Mouse (Mus musculus): ENCODE measurements around the gene Ggta1.
"Not testable (repeated sequence)": the region's sequence is repeated elsewhere in the genome, so short reads cannot be mapped to it uniquely, and the experiment has no call there.

Gene Ggta1

GRCm38 (mm10) chr2:35460378-35460880 lies 2.6 kb downstream of the Ggta1 start:
- no peak for ATAC-seq (ENCODE audit: low TSS enrichment)

GRCm38 (mm10) chr2:35459316-35459715 lies 3.7 kb downstream of the Ggta1 start:
- ATAC-seq (ENCODE audit: low TSS enrichment): no peak

DNA sequence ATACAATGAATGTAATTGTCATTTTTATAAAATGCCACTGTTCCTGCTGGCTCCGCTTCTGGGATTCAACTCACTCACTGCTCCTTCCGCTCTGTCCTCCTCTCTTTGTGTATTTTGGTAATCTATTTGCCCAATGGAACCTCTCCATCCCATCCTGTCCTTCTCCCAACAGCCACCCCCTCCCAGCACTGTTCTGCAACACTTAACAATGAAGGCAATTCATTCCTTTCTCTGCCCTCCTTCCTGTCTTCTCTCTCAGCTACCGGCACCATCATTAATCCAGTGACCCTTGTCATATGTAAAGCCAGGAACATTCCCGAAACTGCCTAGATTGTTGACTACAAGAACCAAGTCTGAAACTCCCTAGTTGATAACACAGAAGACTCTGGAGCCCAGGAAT lies 4.6 kb downstream of the Ggta1 start:
- ATAC-seq (ENCODE audit: low TSS enrichment): no peak

- ATAC-seq (ENCODE audit: low TSS enrichment): no peak
Measured at GRCm38 (mm10) chr2:35453736-35454135, 9.3 kb downstream of the Ggta1 start.

DNA sequence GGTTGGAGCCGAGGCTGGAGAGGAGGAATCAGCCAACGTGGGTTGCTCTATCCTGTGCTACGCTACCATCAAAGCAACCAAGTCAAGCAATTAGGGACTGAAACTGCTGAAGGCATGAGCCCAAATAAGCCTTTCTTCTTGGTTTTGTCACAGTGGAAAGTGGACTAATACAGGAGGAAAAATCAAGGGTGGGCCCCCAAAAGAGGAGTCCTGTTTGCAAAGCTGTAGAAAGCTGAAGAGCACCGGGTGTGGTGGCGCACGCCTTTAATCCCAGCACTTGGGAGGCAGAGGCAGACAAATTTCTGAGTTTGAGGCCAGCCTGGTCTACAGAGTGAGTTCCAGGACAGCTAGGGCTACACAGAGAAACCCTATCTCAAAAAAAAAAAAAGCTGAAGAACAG lies 10.3 kb downstream of the Ggta1 start:
- not testable (repeated sequence) for ATAC-seq (ENCODE audit: low TSS enrichment)

- ATAC-seq (ENCODE audit: low TSS enrichment): no peak
Measured at GRCm38 (mm10) chr2:35451484-35452050, 11.5 kb downstream of the Ggta1 start.

GRCm38 (mm10) chr2:35450856-35451255 lies 12.2 kb downstream of the Ggta1 start:
- ATAC-seq (ENCODE audit: low TSS enrichment): no peak

GRCm38 (mm10) chr2:35449687-35450622 lies 13.1 kb downstream of the Ggta1 start:
- ATAC-seq (ENCODE audit: low TSS enrichment): no peak

- ATAC-seq (ENCODE audit: low TSS enrichment): no peak
Measured at GRCm38 (mm10) chr2:35448914-35449670, 13.9 kb downstream of the Ggta1 start.

DNA sequence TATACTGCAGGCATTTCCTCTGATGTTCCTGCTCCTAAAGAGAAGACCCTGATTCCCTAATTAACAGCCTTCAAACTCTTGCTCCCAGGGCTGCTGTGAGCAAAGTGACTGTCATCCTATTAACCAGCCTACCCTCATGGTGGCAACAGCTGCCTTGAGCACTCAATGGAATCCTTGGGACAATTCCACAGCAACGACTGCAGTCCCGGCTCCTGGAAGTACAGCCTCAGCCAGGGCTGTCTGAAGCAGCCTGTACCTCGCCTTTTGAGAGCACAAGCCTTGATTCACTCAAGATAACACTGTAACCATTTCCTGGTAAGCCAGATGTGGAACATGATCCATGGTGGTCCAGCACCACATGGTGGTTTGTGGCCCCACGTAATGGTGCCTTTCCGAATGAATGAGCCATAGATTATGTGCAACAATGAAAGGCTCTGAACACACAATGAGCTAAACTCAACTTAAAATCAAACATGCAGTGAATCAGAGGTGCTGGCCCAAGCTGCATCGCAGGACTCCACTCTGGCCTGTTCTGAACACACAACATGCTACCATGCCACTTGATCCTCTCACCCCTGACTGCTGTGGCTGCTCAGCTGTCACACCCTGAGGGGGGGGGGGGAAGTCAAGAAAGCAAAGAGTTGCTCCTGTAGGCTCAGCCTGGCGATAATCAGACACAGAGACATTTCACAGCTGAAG lies 14.7 kb downstream of the Ggta1 start:
- no peak for ATAC-seq (ENCODE audit: low TSS enrichment)

GRCm38 (mm10) chr2:35447453-35447852 lies 15.6 kb downstream of the Ggta1 start:
- no peak for ATAC-seq (ENCODE audit: low TSS enrichment)

DNA sequence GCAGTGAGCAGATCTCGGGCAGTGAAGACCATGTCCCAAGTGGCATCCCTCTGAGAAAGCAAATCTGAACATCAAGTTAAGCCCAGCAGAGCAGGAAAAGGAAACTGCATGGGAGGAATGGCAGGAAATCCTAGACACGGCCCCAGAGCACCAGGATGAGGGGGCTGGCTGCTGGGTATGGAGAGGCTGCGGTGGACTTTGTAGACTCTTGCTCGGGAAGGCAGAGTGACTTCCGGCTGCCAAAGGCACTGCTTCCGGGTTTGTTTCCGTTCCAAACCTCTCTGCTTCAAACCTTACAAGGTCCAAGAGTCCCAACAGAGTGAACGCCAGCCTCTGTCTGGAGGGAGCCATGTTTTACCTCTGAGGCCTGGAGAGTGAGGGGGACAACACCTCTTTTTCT lies 16.2 kb downstream of the Ggta1 start:
- ATAC-seq (ENCODE audit: low TSS enrichment): no peak

DNA sequence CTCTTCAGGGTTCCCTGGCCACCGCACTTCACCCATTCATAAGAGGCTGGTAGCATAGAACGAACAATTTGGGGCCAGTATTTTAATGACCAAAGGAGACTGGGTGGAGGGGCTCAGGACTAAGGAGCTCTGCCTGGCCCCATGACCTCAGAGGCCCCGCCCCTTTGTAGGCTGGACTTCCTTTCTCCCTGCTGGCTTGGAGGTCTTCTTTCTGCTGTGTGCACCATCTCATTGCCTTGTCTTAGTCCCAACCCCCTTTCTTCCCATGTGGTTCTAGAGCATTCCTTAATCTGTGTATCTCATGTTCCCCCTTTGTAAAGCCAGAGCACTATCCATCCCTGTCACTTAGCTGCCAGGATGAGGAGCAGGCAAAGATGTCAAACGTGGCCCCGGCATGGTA lies 16.7 kb downstream of the Ggta1 start:
- ATAC-seq (ENCODE audit: low TSS enrichment): no peak

GRCm38 (mm10) chr2:35445610-35446009 lies 17.4 kb downstream of the Ggta1 start:
- ATAC-seq (ENCODE audit: low TSS enrichment): no peak

GRCm38 (mm10) chr2:35444764-35445262 lies 18.2 kb downstream of the Ggta1 start:
- no peak for ATAC-seq (ENCODE audit: low TSS enrichment)

DNA sequence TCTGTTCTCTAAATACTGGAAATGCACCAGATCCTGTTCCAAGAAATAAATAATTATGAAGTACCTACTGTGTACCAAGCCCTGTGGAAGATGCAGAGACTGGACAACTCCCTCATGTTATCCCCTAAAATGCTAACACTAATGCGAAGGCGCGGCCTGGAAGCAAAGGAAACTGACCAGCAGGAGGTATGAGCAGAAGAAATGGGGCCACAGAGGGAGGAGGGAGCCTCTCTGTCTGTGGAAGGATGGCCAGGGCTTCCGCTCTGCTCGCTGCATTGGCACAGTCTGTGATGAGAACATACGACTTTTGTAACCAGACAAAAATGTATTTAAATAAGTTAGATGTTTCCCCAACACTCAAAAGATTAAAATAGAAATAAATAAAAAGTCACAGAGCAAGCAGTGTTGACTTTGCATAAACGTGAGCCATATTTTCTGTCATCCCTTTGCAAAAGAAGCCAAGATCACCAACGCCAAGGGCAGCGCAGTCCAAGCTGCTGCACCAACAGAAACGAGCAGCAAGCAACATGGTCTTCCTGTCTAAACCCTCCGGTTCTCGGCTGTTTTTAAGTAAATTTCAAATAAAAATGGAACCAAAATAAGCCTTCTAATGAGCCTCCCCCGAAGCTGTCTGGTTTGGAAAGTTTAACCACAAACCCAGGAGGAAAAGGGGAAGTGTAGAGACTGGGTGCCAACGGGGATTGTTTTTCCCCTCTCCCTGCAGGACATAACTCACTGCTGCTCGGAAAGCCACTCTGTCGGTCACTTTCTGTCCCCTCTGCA lies 18.9 kb downstream of the Ggta1 start:
- ATAC-seq (ENCODE audit: low TSS enrichment): no peak

DNA sequence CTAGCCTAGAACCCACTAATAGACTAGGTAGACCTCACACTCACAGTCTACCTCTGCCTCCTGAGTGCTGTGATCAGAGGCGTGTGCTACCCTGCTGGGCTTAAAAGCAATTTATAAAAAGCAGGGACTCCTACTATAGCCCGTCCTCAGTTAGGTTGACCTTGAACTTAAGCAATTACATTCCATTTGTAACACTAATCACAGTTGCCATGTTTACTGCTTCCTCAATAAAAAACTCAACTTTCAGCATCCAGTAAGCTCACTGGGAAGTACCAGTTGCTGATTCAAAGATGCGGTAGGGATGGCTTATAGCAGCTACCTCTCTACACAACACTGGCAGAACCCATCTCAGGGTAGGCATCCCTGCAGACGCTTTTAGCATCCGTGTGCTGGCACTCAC lies 19.7 kb downstream of the Ggta1 start:
- ATAC-seq (ENCODE audit: low TSS enrichment): no peak

DNA sequence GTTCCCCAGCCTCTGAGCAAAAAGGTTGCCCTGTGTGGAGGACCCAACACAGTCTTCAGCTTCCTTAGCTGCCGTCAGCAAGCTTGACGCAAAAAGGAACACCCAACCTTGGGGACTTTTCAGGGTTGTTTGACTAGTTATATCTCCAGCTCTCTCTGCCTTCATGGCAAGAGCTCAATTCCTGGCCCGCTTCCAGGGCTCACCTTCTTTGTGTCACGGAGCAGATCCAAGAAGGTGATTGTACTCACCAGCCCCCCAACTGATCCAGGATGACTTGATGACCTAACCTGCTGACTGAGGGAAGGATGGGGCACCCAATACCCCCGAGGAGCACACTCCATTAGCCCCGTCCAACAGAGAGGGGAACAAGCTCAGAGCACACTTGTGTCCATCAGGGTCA lies 21.0 kb downstream of the Ggta1 start:
- ATAC-seq (ENCODE audit: low TSS enrichment): no peak

DNA sequence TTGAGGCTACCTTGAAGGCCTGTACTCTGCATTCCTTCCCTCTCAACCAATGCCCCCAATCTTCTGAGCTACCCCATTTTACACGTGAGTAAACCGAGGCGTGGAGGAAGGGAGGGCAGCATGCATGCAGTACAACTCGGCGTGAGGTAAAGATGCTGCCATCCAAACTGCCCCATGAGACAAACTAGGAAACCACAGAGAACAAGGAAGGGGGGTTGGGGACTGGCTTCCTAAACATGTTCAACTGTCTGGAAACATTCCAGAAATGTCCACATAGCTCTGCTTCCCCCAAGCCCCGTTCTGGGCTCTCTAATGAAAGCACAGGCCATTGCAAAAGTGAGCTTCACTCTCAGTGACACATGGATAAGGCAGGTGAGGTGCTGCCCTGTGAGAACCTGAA lies 21.6 kb downstream of the Ggta1 start:
- ATAC-seq (ENCODE audit: low TSS enrichment): no peak

DNA sequence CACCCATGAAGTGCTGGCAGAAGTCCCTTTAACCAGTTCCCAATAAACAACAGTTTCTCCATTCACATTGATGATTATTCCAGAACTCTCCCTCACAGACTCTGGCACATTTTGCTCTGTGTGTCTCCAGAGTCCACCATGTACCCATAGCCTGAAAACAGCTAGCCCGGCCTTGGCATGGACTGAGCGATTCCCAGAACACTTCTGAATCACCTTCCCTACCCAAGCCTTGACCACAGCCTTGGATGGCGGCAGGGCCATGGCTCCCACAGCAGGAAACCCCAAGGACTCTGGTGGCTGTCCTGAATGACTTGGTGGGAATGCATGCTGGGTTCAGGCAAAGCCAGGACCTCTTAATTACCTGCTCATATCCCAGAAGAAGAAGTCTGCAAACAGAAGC lies 22.6 kb downstream of the Ggta1 start:
- ATAC-seq (ENCODE audit: low TSS enrichment): no peak

DNA sequence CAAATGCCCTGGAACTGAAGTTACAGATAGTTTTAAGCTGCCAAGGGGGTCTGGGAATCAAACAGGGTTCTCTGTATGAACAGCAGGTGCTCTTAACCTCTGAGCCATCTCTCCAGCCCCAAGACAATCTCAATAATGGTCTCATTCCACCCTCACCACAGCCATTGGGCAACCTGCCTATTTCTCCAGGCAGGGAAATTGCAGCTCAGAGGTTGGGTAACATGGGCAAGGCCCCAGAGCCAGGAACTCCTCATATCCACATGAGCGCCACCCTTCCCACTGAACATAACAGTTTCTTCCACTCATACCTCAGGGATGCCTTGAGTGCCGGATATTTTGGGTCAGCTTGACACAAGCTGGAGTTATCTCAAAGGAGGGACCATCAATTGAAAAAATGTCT lies 25.2 kb downstream of the Ggta1 start:
- no peak for ATAC-seq (ENCODE audit: low TSS enrichment)
